Mouse (Mus musculus) E14TG2a.4 (cell line): Measurements from ENCODE around the gene Fstl4.

ENCODE experiments used
- H3K27me3 ChIP-seq: 2 replicates; pipeline ENCODE4 v1.6.1; 2014; ENCODE audit warnings: low read length, control low read depth; ENCODE audit not compliant: insufficient read depth
- H3K36me3 ChIP-seq: 2 replicates; pipeline ENCODE4 v1.6.1; 2014; ENCODE audit warnings: low read length, control low read depth; ENCODE audit not compliant: insufficient read depth
- H3K4me1 ChIP-seq: replicated peaks from 2 replicates; pipeline ENCODE4 v1.6.1; 2014; ENCODE audit warnings: low read depth, low read length, control low read depth
- H3K4me3 ChIP-seq: replicated peaks from 2 replicates; pipeline ENCODE4 v1.5.1; 2014; ENCODE audit warnings: mild to moderate bottlenecking, low read length
- H3K9me3 ChIP-seq: 2 replicates; pipeline ENCODE4 v1.6.1; 2014; ENCODE audit warnings: low read length, control low read depth
- CTCF ChIP-seq: conservative IDR thresholded peaks from 2 replicates; pipeline ENCODE4 v1.5.1; 2014; ENCODE audit warnings: low read length
- NANOG ChIP-seq: IDR thresholded peaks from 2 replicates; pipeline ENCODE4 v1.6.1; 2014; ENCODE audit warnings: borderline replicate concordance, low read length, mixed read lengths
- POU5F1 ChIP-seq: IDR thresholded peaks from 2 replicates; pipeline ENCODE4 v1.6.1; 2014; ENCODE audit warnings: low read length, borderline replicate concordance

Fstl4 gene

DNA sequence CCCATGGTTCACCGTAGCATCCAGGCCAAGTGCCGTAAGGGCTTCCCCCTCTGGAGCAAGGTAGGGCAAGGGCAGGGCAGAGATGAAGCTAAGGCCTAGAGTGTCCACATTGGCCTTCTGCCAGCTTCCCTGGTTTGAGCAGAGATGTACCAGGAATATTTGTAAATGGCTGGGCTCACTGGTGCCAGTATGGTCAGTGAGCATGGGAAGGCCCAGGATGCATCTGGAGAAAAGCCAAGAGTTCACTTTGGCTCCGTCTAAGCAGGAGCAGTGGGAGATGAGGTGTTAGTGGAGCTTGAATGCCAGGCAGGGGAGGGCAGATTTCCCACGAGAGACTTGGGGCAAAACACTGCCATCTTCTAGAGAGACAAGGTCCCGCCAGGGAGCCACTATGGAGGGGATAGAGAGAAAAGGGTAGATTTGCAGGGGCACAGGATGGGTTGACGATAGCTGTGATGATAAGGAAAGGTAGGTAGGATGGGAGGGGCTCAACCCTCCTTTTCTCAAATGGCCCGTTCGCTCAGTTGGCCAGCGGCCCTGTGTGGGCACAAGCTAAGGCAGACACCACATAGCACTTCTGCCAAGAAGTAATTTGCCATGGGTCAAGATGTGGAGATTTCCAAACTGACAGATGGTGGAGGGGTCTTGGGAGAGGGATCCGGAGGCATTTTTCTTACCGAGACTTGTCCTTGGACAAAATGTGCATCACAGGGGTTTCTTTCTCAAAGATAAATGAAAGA lies 354.0 kb downstream of the Fstl4 start:
- Histone ChIP-seq H3K27me3 (peaks cover 10% of the 10 kb centered on the region; the same call in 1 of the 2 replicates), H3K36me3 (no peaks in the 10 kb centered on the region), H3K4me3 (no peak overlapping the region), H3K4me1 (peaks cover 23% of the 10 kb centered on the region), H3K9me3 (peaks cover 8% of the 10 kb centered on the region; the same call in 1 of the 2 replicates)
- TF ChIP-seq NANOG (no peak), POU5F1 (no peak), CTCF (no peak)

DNA sequence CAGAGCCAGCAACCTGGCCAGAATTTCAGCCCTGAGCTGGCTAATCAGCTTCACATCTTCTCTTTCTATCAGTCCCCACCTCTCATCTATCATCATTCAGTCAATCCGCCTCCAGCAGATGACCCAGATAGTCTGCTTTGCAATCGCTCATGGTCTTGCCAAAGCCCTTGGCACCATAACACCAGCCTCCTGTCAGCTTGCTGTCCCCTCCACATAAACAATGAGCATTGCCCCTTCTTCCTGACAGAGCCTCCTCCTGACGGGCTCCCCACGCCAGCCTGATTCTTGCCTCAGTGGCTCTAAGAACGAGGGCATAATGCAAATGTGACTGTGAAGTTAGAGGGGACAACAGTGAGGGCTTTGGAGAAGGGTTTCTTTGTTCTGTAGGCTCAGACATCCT lies 355.5 kb downstream of the Fstl4 start:
- Histone ChIP-seq H3K9me3 (peaks cover 8% of the 10 kb centered on the region; the same call in 1 of the 2 replicates), H3K36me3 (no peaks in the 10 kb centered on the region)
- TF ChIP-seq CTCF = no peak
- TF ChIP-seq POU5F1 = no peak

DNA sequence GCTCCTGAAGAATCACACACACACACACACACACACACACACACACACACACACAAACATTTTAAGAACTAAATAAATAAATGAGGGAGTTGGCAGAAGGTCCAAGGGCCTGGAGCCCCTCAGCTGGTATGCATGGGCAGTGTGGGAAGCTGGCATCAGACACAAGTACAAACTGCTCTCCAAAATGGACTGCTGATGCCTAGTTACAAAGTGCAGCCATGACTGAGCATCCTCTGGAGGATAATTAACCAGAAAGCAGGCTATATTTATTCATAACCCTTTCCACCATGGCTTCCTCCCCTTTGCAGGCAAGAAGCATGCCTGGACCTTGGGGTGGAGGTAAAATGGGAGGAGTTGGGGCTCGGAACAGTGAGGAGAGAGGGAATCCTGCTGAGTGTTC lies 356.8 kb downstream of the Fstl4 start:
- Histone ChIP-seq H3K4me1 (peaks cover 20% of the 10 kb centered on the region), H3K9me3 (peaks cover 8% of the 10 kb centered on the region; the same call in 1 of the 2 replicates), H3K27me3 (peaks cover 10% of the 10 kb centered on the region; the same call in 1 of the 2 replicates), H3K36me3 (no peaks in the 10 kb centered on the region), H3K4me3 (no peak overlapping the region)
- TF ChIP-seq CTCF = no peak

More for the DNA sequence above, 355.5 kb downstream of the Fstl4 start:
- H3K4me1 ChIP-seq = peaks cover 23% of the 10 kb centered on the region
- H3K27me3 ChIP-seq = peaks cover 10% of the 10 kb centered on the region; the same call in 1 of the 2 replicates
- no peak overlapping the region for H3K4me3 ChIP-seq

DNA sequence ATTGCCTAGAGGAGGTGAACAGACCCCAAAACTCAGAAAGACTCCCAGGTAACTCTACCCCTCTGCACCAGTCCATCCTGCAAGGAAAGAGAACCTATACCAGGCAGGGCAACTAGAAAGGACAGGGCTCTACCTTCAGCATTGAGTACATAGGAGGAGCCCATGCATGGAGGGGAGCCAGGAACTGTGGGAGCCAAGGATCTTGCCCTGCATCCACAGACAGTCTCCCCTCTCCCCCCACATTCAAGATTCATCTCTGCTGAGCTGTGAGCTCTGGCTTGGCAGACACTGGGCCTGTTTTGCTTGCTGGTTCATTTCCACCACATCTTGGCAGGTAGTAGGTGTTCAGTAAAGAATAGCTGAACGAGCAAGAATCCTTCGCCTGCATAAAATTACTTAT lies 360.4 kb downstream of the Fstl4 start:
- H3K9me3 ChIP-seq = peaks cover 10% of the 10 kb centered on the region; the same call in 1 of the 2 replicates
- TF ChIP-seq CTCF (no peak), NANOG (no peak), POU5F1 (no peak)

DNA sequence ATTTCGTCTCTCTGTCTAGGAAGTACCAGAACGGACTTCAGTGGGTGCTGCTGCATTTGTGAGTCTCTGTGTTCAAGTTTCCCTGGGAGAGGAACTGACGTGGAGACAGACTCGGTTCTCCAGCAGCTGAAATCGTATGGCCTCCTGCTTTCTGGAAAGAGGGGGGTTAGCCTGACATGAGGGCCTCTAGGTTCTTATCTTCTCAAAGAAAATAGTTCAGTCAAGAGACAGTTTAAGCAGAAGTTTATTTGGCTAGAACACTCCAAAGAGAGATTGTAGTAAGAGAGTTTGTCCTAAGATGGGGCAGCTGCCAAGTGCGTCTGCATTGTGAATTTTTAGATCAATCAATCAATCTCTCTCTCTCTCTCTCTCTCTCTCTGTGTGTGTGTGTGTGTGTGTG lies 362.2 kb downstream of the Fstl4 start:
- no peak overlapping the region for H3K4me3 ChIP-seq
- peaks cover 10% of the 10 kb centered on the region; the same call in 1 of the 2 replicates for H3K9me3 ChIP-seq
- peaks cover 5% of the 10 kb centered on the region for H3K27me3 ChIP-seq
- peaks cover 3% of the 10 kb centered on the region for H3K4me1 ChIP-seq
- H3K36me3 ChIP-seq = no peaks in the 10 kb centered on the region
- TF ChIP-seq CTCF = no peak
- no peak for TF ChIP-seq NANOG
- TF ChIP-seq POU5F1 = no peak

More for the DNA sequence above, 360.4 kb downstream of the Fstl4 start:
- H3K4me3 ChIP-seq = no peak overlapping the region
- 0 out of 2 replicates have a peak, but pooled peaks cover 4% of the 10 kb centered on the region for H3K27me3 ChIP-seq
- no peaks in the 10 kb centered on the region for H3K36me3 ChIP-seq
- peaks cover 8% of the 10 kb centered on the region for H3K4me1 ChIP-seq

DNA sequence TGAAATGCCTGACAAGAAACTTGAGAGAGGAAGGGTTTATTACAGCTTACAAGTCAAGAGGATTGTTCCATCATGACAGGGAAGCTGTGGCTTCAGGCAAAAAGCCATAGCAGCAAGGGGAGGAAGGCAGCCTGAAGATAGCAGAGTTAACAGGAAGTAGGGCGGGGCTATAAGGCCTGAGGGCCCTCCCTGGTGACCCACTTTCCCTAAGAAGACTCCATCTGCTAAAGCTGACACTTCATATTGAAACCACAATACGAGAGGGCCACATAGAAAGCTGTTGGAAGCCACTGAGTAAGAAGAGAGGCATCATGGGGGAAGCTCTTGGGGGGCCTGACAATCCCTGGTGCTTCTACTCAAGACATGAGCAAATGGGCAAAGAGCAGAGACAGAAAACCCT lies 364.2 kb downstream of the Fstl4 start:
- TF ChIP-seq CTCF (no peak), POU5F1 (no peak), NANOG (no peak)
- no peak overlapping the region for H3K4me3 ChIP-seq
- H3K27me3 ChIP-seq = peaks cover 10% of the 10 kb centered on the region
- H3K36me3 ChIP-seq = no peaks in the 10 kb centered on the region
- peaks cover 10% of the 10 kb centered on the region; the same call in 1 of the 2 replicates for H3K9me3 ChIP-seq
- peaks cover 4% of the 10 kb centered on the region; the same call in 1 of the 2 replicates for H3K4me1 ChIP-seq

DNA sequence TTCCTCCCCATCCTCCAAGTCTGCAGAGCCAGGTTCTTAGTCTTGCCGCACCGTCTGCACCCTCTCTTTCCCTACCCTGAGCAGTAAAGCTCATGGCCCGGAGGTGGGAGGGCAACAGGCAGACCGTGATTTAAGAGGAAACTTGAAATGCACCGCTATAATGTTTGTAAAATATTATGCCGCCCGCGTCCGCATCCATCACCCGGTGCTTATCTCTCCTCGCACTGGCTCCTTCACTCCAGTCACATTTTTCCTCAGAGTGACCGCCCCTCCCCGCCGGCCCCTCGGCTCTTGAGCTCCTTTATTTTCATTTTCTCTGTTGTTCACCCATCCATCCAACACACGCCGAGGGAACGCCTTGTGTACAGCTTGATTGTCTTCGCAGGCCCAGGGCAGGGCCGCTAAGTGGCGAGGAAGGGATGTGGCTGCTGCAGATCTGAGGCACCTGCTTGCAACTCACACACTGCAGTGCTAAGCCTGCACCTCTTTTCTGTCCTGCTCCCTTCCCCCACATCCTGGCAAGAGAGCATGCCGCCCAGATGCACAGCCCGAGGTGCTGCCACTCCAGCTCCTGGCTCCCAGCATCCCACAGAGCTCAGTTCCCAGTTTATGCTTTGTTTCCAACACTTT lies 368.1 kb downstream of the Fstl4 start:
- H3K9me3 ChIP-seq = peaks cover 14% of the 10 kb centered on the region; the same call in 1 of the 2 replicates
- H3K27me3 ChIP-seq = peaks cover 10% of the 10 kb centered on the region
- H3K4me3 ChIP-seq = peak overlapping the region; percentile 48
- peaks cover 4% of the 10 kb centered on the region; the same call in 1 of the 2 replicates for H3K4me1 ChIP-seq
- no peak for TF ChIP-seq NANOG
- no peak for TF ChIP-seq CTCF
- no peak for TF ChIP-seq POU5F1
- H3K36me3 ChIP-seq = no peaks in the 10 kb centered on the region

DNA sequence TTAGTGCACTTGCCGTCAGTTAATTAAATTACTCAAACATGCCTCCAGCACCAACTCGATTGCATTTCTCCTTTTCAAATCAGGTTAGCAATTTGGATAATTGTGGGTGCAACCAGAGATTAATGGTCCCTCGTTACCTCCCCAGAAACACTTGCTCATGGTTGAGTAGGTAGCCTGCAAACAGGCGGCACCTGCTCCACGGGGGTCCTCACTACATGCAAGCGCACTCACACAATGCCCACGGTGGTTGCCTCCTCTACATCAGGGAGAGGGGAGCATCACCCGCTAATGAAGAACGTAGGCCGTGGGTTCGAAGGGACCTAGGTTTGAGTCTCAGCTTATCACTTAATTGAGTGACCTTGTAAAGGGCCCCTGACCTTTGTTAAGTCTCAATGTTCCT lies 371.9 kb downstream of the Fstl4 start:
- TF ChIP-seq POU5F1 (no peak), NANOG (no peak), CTCF (no peak)
- H3K9me3 ChIP-seq = peaks cover 10% of the 10 kb centered on the region; the same call in 1 of the 2 replicates
- H3K36me3 ChIP-seq = no peaks in the 10 kb centered on the region
- H3K27me3 ChIP-seq = peaks cover 11% of the 10 kb centered on the region
- peaks cover 8% of the 10 kb centered on the region for H3K4me1 ChIP-seq
- H3K4me3 ChIP-seq = no peak overlapping the region
